Mouse (Mus musculus) 3T3-L1 (cell line): ENCODE measurements at regions not wholly inside any gene's neighbourhood (a gene's known extent, or its start where the extent isn't known, plus 50 kb on each side); places are given as distances from the start of the nearest gene placed in this dataset.

ENCODE experiments used
- DNase-seq: peaks from one replicate; pipeline ENCODE4 v3.0.0-alpha.2; 2015; ENCODE audit warnings: low read depth, low spot score

DNA sequence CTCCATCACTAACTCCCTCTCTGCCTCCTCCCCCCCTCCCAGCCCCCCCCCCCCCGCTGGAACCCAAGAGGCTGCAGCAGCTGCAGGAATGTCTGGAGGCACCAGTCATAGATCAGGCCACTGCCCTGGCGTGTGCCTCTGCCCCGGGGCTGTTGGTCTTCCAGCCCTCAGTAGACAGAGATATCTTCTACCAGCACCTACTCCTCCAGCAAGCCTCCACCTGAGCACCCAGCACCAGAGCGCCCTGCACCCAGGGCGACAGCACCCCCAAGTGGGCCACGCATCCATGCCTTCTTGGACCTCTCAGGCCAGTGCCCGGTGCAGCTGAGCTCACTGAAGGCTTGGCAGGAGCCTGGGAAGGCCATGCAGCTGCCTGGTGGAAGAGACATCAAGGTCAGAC, 936.5 kb downstream of the Diaph3 start:
- DNase-seq: no peak

- DNase-seq: no peak
These were observed 943.2 kb downstream of the Diaph3 start for GRCm38 (mm10) chr14:86197864-86198263.

- no peak for DNase-seq
These were observed 956.2 kb downstream of the Diaph3 start for GRCm38 (mm10) chr14:86184663-86185381.

- DNase-seq: no peak
These were observed 962.5 kb downstream of the Diaph3 start for GRCm38 (mm10) chr14:86178517-86178916.

- no peak for DNase-seq
These were observed 969.9 kb downstream of the Diaph3 start for GRCm38 (mm10) chr14:86171118-86171517.

- no peak for DNase-seq
These were observed 981.9 kb downstream of the Diaph3 start for GRCm38 (mm10) chr14:86159151-86159550.

- no peak for DNase-seq
These were observed 986.3 kb downstream of the Diaph3 start for GRCm38 (mm10) chr14:86154688-86155087.

GRCm38 (mm10) chr14:86151276-86151675, 989.8 kb downstream of the Diaph3 start:
- no peak for DNase-seq

DNA sequence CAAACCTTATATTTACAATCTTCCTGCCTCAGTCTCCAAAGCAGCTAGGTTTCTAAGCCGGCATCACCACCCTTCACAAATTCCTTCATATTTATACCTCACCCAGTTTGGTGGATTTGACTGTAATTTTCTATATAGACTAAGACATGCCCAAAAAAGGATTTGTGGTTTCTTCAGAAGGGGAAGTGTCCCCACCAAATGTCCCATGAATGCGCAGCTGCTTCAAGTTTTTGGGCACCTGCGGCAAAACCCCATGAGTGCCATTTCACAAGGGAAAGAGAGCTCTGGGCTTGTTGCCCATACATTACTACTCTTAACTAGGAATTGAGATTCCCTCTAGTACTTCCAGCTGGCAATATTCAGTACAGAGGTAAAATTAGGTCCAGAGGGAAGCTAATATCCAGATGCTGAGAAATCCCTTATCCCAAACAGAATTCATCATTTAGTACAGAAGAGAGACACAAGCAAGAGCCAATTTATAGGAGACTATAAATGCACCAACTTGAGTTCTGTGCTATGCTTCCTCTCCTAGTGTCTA, 990.6 kb downstream of the Diaph3 start:
- no peak for DNase-seq

DNA sequence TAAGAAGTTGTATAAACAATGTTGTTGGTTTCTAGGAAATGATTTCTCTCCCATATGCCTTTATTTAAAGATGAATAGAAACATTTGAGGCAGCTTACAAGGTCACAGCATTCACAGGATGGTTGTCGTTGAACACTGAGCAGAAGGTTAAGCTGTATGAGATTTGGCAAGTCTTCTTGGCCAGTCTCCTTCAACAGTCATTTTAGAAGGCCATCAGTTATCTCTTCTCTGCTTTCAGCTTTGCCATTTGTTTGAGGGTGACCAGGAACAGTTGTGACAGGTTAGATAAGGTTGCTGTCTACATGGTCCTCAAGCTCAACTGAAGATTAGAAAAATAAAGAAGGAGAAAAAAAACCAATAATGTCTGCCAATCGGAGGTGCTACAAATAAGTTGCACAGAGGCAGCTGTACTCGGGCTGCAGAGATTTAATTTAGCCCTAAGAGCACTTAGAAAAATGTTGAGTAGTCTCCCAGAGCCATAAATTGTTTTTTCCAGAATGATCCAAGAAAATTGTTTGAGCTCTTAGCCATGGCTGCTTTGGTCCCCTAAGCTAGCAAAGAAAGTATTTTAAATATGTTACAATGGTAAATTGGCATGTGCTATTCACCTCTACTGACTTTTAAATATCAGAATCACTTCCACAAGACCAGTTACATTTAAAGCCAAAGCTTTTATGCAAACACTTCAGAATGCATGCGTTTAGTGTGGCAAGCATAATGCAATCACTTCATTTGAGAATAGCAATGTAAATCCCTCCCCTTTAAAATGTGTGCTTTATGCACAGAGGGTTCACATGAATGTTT, 1025.6 kb downstream of the Diaph3 start:
- no peak for DNase-seq

GRCm38 (mm10) chr14:86101497-86101896, 1039.5 kb downstream of the Diaph3 start:
- no peak for DNase-seq

GRCm38 (mm10) chr14:86070313-86071100, 1070.5 kb downstream of the Diaph3 start:
- no peak for DNase-seq

GRCm38 (mm10) chr14:86069329-86069728, 1071.7 kb downstream of the Diaph3 start:
- no peak for DNase-seq

- DNase-seq: no peak
These were observed 1073.3 kb downstream of the Diaph3 start for GRCm38 (mm10) chr14:86067743-86068142.

DNA sequence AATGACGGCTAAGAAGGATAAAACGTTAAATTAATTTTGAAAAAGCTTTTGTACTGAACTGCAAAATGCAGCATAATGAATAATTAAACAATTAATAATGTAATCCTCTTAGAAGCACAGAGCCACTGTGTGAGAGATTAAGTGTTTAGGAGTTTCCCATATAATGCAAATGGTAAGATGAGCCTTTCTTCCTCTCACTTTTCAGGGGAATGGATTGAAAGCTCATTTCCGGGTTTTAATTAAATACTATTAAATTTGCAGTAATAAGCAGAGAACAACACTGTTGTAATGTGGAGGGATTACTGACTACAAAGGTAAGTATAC, 1077.5 kb downstream of the Diaph3 start:
- no peak for DNase-seq

DNA sequence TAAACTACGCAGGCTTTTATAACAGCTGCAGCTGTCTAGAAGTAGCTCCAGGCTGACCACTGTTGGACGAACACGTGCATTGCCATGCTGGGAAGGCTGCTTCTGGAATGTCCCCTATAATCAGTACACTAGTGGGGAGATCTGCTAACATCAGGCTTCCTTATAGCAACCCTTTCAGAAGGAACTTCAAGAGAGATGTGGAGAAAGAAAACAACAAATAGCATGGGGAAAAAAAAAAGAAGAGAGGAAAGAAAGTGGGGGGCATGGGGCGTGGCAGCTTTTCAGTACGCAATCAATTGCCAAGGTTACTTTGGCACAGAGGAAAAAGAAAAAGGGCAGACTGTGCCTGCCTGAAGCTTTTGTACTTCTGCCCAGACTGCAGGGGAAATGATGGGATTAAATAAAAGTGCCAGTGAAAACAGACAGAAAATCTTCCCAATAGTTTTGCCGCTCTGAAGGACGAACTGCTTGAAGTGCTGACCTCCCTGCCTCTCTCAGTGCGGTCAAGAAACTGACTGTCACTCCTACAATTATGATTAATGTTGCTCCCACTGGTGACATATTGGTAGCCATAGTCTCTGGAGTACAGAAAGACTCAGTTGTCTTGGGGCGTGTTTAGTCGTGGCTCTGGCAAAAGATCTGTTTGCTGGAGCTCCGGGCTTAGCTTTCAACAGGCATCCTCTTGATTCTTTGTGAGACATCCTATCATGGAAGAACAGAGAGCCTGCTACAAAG, 1078.0 kb downstream of the Diaph3 start:
- DNase-seq: no peak

DNA sequence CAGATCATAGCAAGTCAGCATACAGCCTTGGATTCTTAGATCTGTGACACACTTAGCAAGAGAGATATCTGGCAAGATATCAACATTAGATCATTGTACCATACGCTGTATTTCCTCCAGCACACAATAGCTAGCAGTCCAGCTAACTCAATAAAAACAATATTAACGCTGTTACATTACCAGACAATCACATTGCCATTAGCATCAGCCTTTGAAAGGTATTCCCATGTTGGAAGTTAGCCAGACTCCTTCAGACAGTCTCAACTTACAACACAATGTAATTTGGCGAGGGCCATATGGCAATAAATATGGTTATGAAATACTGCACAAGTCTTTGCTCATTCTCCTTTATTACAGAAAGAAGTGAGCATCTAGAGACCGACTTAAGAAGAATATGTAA, 1084.0 kb downstream of the Diaph3 start:
- DNase-seq: no peak

DNA sequence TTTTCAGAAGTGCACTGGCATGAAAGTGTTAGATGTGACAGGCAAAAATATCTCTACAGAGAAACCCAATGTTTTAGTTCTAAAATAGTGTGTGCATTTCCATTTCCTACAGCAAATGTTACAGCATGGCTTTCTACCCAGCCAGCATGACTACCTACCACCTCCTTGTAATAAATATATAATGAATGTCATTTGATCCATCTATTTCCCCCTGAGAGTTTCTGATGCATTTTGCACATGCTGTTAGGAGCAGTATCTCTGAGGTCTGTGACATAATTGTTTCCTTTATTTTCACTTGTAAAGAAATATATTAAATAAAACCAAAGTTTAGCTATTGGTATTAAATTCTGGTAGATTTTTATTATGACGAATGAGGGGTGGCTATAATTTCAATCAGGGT, 1086.4 kb downstream of the Diaph3 start:
- no peak for DNase-seq

DNA sequence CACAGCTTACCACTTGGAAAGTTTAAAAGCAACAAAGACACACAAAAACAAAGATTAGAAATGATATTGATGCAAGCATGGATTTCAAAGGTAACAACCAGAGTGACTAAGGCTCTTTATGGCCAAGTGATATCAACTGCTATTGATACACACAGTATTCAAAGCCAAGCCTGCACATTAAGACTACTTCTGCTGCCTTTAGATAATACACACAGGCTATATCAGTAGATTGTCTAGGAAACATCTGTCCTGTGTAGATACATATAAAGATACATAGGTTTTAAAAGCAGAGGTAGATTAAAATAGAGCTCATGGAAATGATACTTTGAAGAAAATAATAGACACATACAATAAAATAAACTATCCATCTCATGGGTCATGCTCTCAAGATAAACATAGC, 1111.6 kb downstream of the Diaph3 start:
- no peak for DNase-seq

DNA sequence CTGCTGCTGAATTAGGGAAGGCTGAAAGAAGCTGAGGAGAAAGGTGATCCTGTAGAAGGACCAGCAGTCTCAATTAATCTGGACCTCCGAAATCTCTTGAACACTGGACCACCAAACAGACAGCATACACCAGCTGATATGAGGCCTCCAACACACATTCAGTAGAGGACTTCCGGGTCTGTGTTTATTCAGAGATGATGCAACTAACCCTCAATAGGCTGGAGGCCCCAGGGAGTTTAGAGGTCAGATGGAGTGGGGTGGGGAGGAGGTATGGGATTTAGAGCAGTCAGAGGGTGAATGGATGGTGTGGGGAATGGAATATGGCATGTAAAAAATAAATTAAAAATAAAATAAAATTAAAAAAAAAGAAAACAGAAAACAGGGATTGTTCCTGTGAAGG, 1123.4 kb downstream of the Diaph3 start:
- peak; percentile 17 for DNase-seq
